Mouse (Mus musculus): ENCODE data around the gene Col4a6. TPM values are rescaled to one million over a fixed set of nuclear protein-coding genes. Genes with fewer than 3 reads are reported as not detected.

Col4a6 gene
- polyA plus RNA-seq, 1 experiment from 2014 or later, result 1.6 TPM

DNA sequence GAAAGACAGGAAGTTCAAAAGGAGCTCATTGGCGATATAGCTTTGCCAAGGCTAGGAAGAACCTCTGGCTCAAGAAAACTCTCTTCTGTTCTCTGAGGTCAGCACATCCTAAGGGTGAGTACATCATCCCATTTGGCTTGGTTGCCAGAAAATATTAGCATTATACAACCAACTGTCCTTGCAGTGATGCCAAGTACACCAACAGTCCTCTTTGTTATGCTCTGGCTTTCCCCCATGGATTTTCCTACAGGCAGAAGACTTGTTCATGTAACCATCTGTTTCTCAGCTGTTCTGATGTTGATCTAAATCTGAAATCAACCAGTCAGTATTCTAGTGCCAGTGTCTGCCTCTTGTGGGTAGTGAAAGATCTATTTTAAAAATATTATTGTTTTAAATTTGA, 103.6 kb downstream of the Col4a6 start:
- WGBS, result 65% methylated on average over 1 of the region's 1 CpGs
- DNase-seq (ENCODE audit: low spot score), result no peak
- Histone ChIP-seq H3K36me3 (ENCODE audit: insufficient read depth, low read length) (no peaks in the 10 kb centered on the region), H3K4me2 (replicated peaks; ENCODE audit: low read depth, low read length) (no peak overlapping the region), H3K4me1 (ENCODE audit: insufficient read depth, low read depth, low read length) (no peaks in the 10 kb centered on the region), H3K27ac (ENCODE audit: low read length) (no peak overlapping the region), H3K4me3 (ENCODE audit: low read depth, low read length) (no peak overlapping the region), H3K27me3 (replicated peaks; ENCODE audit: insufficient read depth, low read length) (no peaks in the 10 kb centered on the region), H3K9me3 (ENCODE audit: low read length) (no peaks in the 10 kb centered on the region), H3K9ac (replicated peaks; ENCODE audit: low read depth) (no peak overlapping the region)
- TF ChIP-seq EP300 (IDR thresholded peaks at IDR 0.05) (no peak), CTCF (IDR thresholded peaks at IDR 0.05) (no peak)
- no peak for ATAC-seq

DNA sequence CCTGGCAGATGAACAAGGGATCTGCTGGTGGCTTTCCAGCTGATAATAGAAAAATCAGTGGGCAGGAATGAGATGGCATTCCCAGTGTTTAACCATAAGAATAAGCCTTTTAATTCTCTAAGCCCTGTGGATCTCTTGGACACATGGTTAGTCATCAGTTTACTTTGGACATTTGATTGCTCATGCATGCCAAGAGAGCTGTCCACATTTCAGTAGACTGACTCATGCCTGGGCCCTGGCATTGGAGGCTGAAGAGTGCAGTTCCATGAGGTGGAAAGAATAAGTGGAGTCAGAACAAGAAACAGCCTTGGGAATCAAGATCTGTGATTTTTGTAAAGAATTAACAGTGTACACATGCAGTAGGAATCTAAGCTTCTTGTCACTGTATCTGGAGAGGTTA, 110.5 kb downstream of the Col4a6 start:
- H3K4me2 ChIP-seq (replicated peaks; ENCODE audit: low read depth, low read length), result no peak overlapping the region
- no peaks in the 10 kb centered on the region for H3K9me3 ChIP-seq (ENCODE audit: low read length)
- no peak overlapping the region for H3K4me3 ChIP-seq (ENCODE audit: low read depth, low read length)
- H3K9ac ChIP-seq (replicated peaks; ENCODE audit: low read depth), result no peak overlapping the region
- no peaks in the 10 kb centered on the region for H3K27me3 ChIP-seq (replicated peaks; ENCODE audit: insufficient read depth, low read length)
- H3K36me3 ChIP-seq (ENCODE audit: insufficient read depth, low read length), result no peaks in the 10 kb centered on the region
- H3K4me1 ChIP-seq (ENCODE audit: insufficient read depth, low read depth, low read length), result no peaks in the 10 kb centered on the region
- no peak overlapping the region for H3K27ac ChIP-seq (ENCODE audit: low read length)
- ATAC-seq, result peak; percentile 59
- TF ChIP-seq EP300 (IDR thresholded peaks at IDR 0.05) (peak; percentile 30; the same call in 1 of the 2 replicates), CTCF (IDR thresholded peaks at IDR 0.05) (no peak)
- peak; percentile 19 for DNase-seq (ENCODE audit: low spot score)

DNA sequence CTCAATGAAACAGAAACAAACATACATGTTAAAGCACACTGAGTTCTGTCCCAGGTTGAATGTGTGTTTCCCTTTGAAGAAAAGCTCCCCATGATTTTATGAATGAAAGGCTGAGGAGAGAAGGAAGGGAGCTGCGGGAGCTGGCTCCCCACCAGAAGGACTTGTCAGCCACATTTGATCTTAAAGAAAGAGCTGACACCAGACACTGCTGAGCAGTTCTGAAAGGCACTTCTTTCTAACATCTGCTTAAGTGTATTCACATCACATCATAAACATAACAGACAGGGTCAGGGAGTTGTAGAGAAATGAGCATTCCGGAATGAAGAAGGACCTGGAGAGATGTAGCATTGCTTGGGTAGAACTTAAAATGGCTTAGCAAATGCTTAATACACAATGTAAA, 132.5 kb downstream of the Col4a6 start:
- no peak overlapping the region for H3K9ac ChIP-seq (replicated peaks; ENCODE audit: low read depth)
- H3K4me2 ChIP-seq (replicated peaks; ENCODE audit: low read depth, low read length), result no peak overlapping the region
- 48% methylated on average over 2 of the region's 2 CpGs for WGBS
- H3K4me1 ChIP-seq (ENCODE audit: insufficient read depth, low read depth, low read length), result no peaks in the 10 kb centered on the region
- no peak for ATAC-seq
- H3K27ac ChIP-seq (ENCODE audit: low read length), result no peak overlapping the region
- DNase-seq (ENCODE audit: low spot score), result no peak
- TF ChIP-seq CTCF (IDR thresholded peaks at IDR 0.05) (no peak), EP300 (IDR thresholded peaks at IDR 0.05) (no peak)
- no peak overlapping the region for H3K4me3 ChIP-seq (ENCODE audit: low read depth, low read length)
- H3K36me3 ChIP-seq (ENCODE audit: insufficient read depth, low read length), result no peaks in the 10 kb centered on the region
- H3K9me3 ChIP-seq (ENCODE audit: low read length), result no peaks in the 10 kb centered on the region
- no peaks in the 10 kb centered on the region for H3K27me3 ChIP-seq (replicated peaks; ENCODE audit: insufficient read depth, low read length)

DNA sequence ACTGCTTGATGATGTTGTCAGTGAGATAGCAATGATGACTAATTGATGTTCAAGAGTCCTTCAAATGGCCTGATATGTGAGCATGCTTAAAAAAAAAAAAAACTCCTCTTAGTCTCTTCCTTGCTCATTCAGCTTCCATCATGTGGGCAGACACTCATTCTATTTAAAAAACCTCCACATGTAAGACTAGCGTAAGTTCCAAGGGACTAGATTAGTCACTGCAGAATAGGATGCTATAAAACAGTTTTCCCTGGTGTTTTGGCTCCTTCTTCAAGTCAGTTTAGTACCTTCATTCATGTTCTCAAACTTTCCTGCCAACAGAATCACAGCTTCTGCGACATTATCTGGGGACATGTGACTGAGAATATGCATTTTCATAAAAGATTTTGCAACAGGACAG, 145.8 kb downstream of the Col4a6 start:
- no peak overlapping the region for H3K4me2 ChIP-seq (replicated peaks; ENCODE audit: low read depth, low read length)
- H3K4me1 ChIP-seq (ENCODE audit: insufficient read depth, low read depth, low read length), result no peaks in the 10 kb centered on the region
- H3K36me3 ChIP-seq (ENCODE audit: insufficient read depth, low read length), result no peaks in the 10 kb centered on the region
- no peaks in the 10 kb centered on the region for H3K9me3 ChIP-seq (ENCODE audit: low read length)
- H3K4me3 ChIP-seq (ENCODE audit: low read depth, low read length), result no peak overlapping the region
- ATAC-seq (no peak), DNase-seq (ENCODE audit: low spot score) (no peak)
- H3K27me3 ChIP-seq (replicated peaks; ENCODE audit: insufficient read depth, low read length), result no peaks in the 10 kb centered on the region
- no peak overlapping the region for H3K27ac ChIP-seq (ENCODE audit: low read length)
- TF ChIP-seq CTCF (IDR thresholded peaks at IDR 0.05) (no peak), EP300 (IDR thresholded peaks at IDR 0.05) (no peak)
- H3K9ac ChIP-seq (replicated peaks; ENCODE audit: low read depth), result no peak overlapping the region
- WGBS, result 74% methylated on average over 2 of the region's 2 CpGs

DNA sequence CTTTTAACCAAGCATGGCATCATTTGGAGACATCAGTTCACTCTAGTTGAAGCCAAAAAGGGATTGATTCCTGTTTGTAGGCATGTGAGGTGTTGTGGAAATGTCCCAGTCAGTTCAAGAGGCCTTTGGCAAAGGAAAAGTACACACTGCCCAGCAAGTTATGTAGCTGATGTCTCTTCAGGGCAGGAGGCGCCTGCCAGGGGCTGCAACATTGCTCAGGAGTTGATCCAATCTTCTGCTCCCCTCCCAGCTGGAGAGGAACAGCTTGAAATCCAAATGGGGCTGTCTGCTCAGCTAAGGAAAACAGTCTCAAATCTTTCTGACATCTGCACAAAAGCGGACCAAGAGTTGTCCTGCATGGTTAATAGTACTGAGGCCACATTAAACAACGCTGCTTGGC, 149.7 kb downstream of the Col4a6 start:
- Histone ChIP-seq H3K4me1 (ENCODE audit: insufficient read depth, low read depth, low read length) (no peaks in the 10 kb centered on the region), H3K4me3 (ENCODE audit: low read depth, low read length) (no peak overlapping the region), H3K36me3 (ENCODE audit: insufficient read depth, low read length) (no peaks in the 10 kb centered on the region), H3K9ac (replicated peaks; ENCODE audit: low read depth) (no peak overlapping the region), H3K4me2 (replicated peaks; ENCODE audit: low read depth, low read length) (no peak overlapping the region), H3K9me3 (ENCODE audit: low read length) (no peaks in the 10 kb centered on the region), H3K27me3 (replicated peaks; ENCODE audit: insufficient read depth, low read length) (no peaks in the 10 kb centered on the region), H3K27ac (ENCODE audit: low read length) (no peak overlapping the region)
- ATAC-seq (no peak), DNase-seq (ENCODE audit: low spot score) (peak; percentile 9)
- TF ChIP-seq CTCF (IDR thresholded peaks at IDR 0.05) (no peak), EP300 (IDR thresholded peaks at IDR 0.05) (no peak)
- WGBS, result 30% methylated on average over 3 of the region's 3 CpGs

DNA sequence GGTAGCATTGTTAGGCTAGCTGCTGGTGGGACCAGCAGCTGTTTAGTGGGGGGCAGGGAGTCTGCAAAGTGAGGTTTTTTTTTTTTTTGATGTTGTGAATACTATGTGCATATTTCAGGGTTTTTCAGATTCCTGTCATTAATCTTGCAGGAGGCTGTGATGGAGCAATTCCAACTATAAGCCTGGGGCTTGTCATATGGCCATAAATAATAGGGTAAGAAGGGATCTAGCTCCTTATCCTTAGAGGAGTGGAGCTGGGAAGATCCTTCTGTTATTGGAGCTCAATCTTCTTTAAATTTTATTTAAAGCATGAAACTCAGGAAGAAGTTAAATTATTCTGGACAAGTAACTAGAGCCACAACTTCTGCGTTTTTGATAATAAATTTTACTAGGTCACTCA, 157.7 kb downstream of the Col4a6 start:
- ATAC-seq, result no peak
- no peak for DNase-seq (ENCODE audit: low spot score)
- no peak overlapping the region for H3K4me2 ChIP-seq (replicated peaks; ENCODE audit: low read depth, low read length)
- H3K27me3 ChIP-seq (replicated peaks; ENCODE audit: insufficient read depth, low read length), result no peaks in the 10 kb centered on the region
- WGBS, result 56% methylated on average over 1 of the region's 1 CpGs
- no peak for TF ChIP-seq EP300 (IDR thresholded peaks at IDR 0.05)
- TF ChIP-seq CTCF (IDR thresholded peaks at IDR 0.05), result no peak
- no peaks in the 10 kb centered on the region for H3K9me3 ChIP-seq (ENCODE audit: low read length)
- H3K36me3 ChIP-seq (ENCODE audit: insufficient read depth, low read length), result no peaks in the 10 kb centered on the region
- H3K9ac ChIP-seq (replicated peaks; ENCODE audit: low read depth), result no peak overlapping the region
- no peak overlapping the region for H3K27ac ChIP-seq (ENCODE audit: low read length)
- H3K4me1 ChIP-seq (ENCODE audit: insufficient read depth, low read depth, low read length), result no peaks in the 10 kb centered on the region
- H3K4me3 ChIP-seq (ENCODE audit: low read depth, low read length), result no peak overlapping the region

DNA sequence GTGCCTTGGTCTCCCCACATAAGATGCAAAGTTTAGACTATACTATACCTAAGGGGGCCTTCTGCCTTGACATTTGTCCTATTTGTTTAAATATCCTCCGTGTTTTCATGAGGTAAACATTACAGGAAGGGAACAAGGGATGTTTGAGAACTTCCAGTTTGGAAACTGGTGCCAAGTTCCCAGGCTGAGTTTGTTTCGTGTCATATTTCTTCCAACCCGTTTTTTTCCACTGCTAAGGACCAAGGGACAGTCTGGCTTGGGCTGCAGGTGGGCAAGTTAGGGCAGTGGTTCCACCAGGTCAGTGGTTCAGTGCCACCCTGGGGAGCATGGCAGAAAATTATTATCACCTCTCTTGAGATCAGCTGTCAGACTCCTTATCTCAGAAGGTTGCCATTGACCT, 158.1 kb downstream of the Col4a6 start:
- Histone ChIP-seq H3K27ac (ENCODE audit: low read length) (no peak overlapping the region), H3K27me3 (replicated peaks; ENCODE audit: insufficient read depth, low read length) (no peaks in the 10 kb centered on the region), H3K9me3 (ENCODE audit: low read length) (no peaks in the 10 kb centered on the region), H3K36me3 (ENCODE audit: insufficient read depth, low read length) (no peaks in the 10 kb centered on the region), H3K4me2 (replicated peaks; ENCODE audit: low read depth, low read length) (no peak overlapping the region), H3K9ac (replicated peaks; ENCODE audit: low read depth) (no peak overlapping the region), H3K4me3 (ENCODE audit: low read depth, low read length) (no peak overlapping the region), H3K4me1 (ENCODE audit: insufficient read depth, low read depth, low read length) (no peaks in the 10 kb centered on the region)
- ATAC-seq, result no peak
- DNase-seq (ENCODE audit: low spot score), result no peak
- WGBS, result 14% methylated on average over 3 of the region's 3 CpGs
- no peak for TF ChIP-seq EP300 (IDR thresholded peaks at IDR 0.05)
- no peak for TF ChIP-seq CTCF (IDR thresholded peaks at IDR 0.05)

All from lung, postnatal 0 days (tissue).